Mouse (Mus musculus): ENCODE data around the gene Olfr769. TPM values are rescaled to one million over a fixed set of nuclear protein-coding genes. Genes with fewer than 3 reads are reported as not detected.
"Not testable (repeated sequence)": the region's sequence is repeated elsewhere in the genome, so short reads cannot be mapped to it uniquely, and the experiment has no call there.

Gene Olfr769
- total RNA-seq (2018; cell fraction: chromatin; rRNA removed): not detected
- total RNA-seq (2018; cell fraction: cytosol; rRNA removed): not detected
- not detected for total RNA-seq (2018; cell fraction: nucleus; rRNA removed)
- not detected in 3 replicates for polyA plus RNA-seq (2018)

DNA sequence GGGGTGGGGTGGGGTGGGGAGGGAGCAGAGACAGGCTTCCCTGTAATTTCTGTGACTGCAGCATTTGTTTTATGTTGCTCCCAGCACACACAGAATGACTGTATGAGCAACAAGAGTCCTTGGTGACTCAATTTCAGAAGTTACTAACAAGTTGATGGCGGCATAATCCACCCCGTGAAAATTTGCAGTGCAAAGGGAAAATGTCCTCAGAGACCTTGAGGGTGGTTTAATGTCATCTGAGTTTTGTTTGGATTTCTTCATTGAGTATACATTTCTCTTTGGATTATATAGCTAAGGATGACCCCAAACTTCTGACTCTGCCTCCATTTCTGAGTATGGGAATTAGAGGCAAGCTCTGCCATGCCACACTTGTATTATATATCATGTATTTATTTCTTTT, at the start of gene Olfr769:
TSS of gene Olfr769 (minus strand) at position 101 of the 400 bp plus-strand sequence.
- Histone ChIP-seq H3K79me2 (ENCODE audit: inconsistent target) (no peaks in the 10 kb centered on the region), H3K36me3 (ENCODE audit: inconsistent target) (no peaks in the 10 kb centered on the region), H3K27ac (no peak within 1 kb of the TSS), H3K4me3 (ENCODE audit: inconsistent target) (no peak within 1 kb of the TSS)
- 95% methylated on average over 2 of the region's 2 CpGs for WGBS (ENCODE audit: missing documents)

DNA sequence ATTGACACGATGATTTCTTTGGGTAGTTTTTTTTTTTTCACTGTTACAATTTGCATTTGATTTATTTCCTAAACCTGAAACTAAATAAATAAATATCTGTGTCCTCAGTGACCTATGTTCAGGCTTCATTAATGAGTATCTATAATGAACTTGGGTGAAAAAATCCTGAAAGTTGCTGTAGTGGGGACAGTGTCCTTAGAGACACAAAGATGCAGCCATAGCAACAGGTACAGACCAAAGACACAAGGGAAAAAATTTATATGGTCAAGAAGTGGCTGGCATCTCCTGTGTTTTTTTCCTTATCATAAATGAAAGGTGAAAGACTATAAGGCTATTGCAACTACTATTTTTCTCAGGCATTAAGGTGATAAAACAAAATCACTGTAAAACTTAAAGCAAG, 47.0 kb upstream of the Olfr769 start, which contains the start of gene Olfr771:
TSS of gene Olfr771 (minus strand) at position 101 of the 400 bp plus-strand sequence.
- Histone ChIP-seq H3K36me3 (ENCODE audit: inconsistent target) (no peaks in the 10 kb centered on the region), H3K4me3 (ENCODE audit: inconsistent target) (no peak within 1 kb of the TSS), H3K27ac (no peak within 1 kb of the TSS), H3K79me2 (ENCODE audit: inconsistent target) (no peaks in the 10 kb centered on the region)
- WGBS (ENCODE audit: missing documents): 92% methylated on average over 1 of the region's 1 CpGs

DNA sequence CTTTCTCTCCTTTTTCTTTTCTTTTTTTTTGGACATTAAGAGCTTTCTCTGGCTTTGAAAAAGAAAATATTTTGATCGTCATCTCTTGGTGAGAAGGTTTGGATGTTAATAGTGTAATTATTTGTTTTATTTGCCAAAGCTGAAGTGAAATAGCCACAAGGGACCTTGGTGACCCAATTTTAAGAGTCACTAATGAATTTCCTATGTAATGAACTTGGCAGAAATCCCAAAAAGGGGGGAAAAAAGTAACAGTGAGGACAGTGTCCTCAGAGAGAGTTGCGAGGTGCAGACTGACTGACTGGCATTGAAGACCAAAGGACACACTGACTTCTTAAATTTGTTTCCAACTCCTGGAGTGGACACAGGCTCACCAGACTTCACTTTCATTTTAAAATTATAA, 21.2 kb upstream of the Olfr769 start, which contains the start of gene Olfr770:
TSS of gene Olfr770 (minus strand) at position 101 of the 400 bp plus-strand sequence.
- no peaks in the 10 kb centered on the region for H3K36me3 ChIP-seq (ENCODE audit: inconsistent target)
- H3K79me2 ChIP-seq (ENCODE audit: inconsistent target): no peaks in the 10 kb centered on the region
- H3K4me3 ChIP-seq (ENCODE audit: inconsistent target): no peak within 1 kb of the TSS
- WGBS (ENCODE audit: missing documents): 94% methylated on average over 2 of the region's 2 CpGs
- no peak within 1 kb of the TSS for H3K27ac ChIP-seq

DNA sequence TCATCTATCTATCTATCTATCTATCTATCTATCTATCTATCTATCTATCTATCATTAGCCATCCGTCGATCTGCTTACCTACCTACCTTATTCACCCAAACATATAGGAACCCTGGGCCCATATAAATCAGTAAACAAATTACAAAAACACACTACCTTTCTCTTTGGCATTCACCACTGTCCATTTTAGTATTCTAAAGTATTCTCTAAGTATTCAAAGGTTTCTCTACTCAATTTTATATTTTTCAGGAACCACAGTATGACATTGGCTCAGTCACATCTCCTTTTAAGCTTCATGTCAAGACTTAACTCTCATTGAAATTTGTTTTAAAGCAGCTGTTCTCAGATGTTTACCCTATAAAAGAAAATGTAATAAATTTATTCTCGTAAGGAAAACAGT, 2.5 kb downstream of the Olfr769 start:
- Histone ChIP-seq H3K79me2 (ENCODE audit: inconsistent target) (no peaks in the 10 kb centered on the region), H3K36me3 (ENCODE audit: inconsistent target) (no peaks in the 10 kb centered on the region), H3K27ac (no peak overlapping the region), H3K4me3 (ENCODE audit: inconsistent target) (no peak overlapping the region)
- 100% methylated on average over 2 of the region's 3 CpGs for WGBS (ENCODE audit: missing documents)

DNA sequence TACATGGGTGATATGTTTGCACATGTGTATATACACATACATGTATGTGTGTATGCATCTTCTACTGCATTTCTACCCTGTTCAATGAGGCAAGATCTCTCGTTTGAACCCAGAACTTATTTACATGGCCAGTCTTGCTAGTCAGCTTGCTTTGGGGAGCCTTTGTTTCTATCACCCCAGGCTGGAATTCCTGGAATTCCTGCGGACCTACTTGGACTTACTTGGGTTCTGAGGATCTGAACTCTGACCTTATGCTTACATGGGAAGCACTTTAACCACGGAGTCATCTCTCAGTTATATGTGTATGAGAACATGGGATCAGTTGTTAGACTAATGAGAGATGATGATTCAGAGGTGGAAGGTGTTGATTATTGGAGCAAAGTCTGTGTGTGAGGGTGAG, 16.4 kb downstream of the Olfr769 start:
- WGBS (ENCODE audit: missing documents): 70% methylated on average over 3 of the region's 3 CpGs
- H3K27ac ChIP-seq: no peak overlapping the region

DNA sequence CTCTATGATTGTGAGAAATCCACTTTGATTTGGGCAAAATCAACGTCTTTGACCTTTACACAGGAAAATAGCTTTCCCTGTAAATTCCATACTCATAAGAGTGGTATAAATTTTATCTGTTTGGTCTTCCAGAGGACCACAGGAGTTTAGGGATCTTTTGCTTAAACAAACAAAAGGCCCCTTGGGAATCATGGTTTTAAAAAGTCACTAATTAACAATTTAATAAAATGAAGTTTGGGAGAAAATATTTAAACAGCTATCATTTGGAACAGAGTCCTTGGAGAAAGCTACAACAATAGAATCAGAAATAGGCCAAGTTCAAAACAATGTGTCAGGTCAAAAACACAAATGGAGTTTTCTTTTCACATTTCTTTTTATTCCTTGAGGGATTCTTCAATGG, 18.4 kb downstream of the Olfr769 start, which contains the start of gene Olfr768:
TSS of gene Olfr768 (minus strand) at position 101 of the 400 bp plus-strand sequence.
- no peak within 1 kb of the TSS for H3K4me3 ChIP-seq (ENCODE audit: inconsistent target)
- H3K36me3 ChIP-seq (ENCODE audit: inconsistent target): no peaks in the 10 kb centered on the region
- no peaks in the 10 kb centered on the region for H3K79me2 ChIP-seq (ENCODE audit: inconsistent target)
- H3K27ac ChIP-seq: no peak within 1 kb of the TSS
- 100% methylated on average over 1 of the region's 1 CpGs for WGBS (ENCODE audit: missing documents)

More for the DNA sequence above, 16.4 kb downstream of the Olfr769 start:
- H3K36me3 ChIP-seq (ENCODE audit: inconsistent target): no peaks in the 10 kb centered on the region
- no peaks in the 10 kb centered on the region for H3K79me2 ChIP-seq (ENCODE audit: inconsistent target)
- no peak overlapping the region for H3K4me3 ChIP-seq (ENCODE audit: inconsistent target)

DNA sequence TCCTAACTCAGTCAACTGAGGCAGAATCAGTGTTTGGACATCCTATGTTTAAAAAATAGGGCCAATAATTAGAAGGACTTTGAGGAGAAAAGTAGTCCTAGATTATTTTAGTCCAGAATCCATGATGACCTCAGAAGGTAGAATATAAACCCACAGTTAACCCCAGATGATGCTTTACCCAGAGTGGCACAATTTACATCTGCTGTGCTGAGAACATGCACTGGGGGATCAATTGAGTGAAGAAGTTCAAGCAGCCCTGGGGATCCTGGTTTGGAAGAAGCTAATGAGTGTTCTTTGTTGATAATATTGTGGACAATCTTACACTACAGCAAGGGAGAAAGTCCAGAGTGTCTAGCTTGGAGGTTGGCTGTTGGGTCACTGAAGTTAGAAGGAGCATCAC, 34.9 kb downstream of the Olfr769 start, which contains the start of gene Olfr767:
TSS of gene Olfr767 (minus strand) at position 101 of the 400 bp plus-strand sequence.
- not testable (repeated sequence) for H3K79me2 ChIP-seq (ENCODE audit: inconsistent target); H3K4me3 ChIP-seq (ENCODE audit: inconsistent target); H3K27ac ChIP-seq; H3K36me3 ChIP-seq (ENCODE audit: inconsistent target)

DNA sequence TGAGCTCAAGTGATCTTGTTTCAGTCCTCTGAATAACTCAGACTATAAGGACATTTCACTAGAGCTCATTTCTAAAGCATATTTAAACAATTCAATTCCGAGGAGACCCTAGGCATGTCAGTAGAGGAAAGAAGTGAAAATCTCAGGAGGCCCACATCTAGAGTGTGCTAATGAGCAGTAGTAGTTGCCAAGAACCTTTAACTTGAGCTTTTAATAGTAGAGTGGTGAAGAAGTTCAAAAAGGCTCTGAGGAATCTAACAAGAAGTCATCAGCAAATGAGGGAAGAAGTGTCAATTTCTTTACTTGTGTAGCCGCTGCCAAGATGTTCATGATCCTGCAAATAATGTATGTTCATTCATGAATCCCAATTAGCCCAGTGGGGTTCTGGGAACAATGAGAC, 48.8 kb downstream of the Olfr769 start, which contains the start of gene Olfr766-ps1:
TSS of gene Olfr766-ps1 (minus strand) at position 101 of the 400 bp plus-strand sequence.
- H3K27ac ChIP-seq: no peak within 1 kb of the TSS
- no peaks in the 10 kb centered on the region for H3K36me3 ChIP-seq (ENCODE audit: inconsistent target)
- H3K4me3 ChIP-seq (ENCODE audit: inconsistent target): no peak within 1 kb of the TSS
- WGBS (ENCODE audit: missing documents): 100% methylated on average over 2 of the region's 2 CpGs
- no peaks in the 10 kb centered on the region for H3K79me2 ChIP-seq (ENCODE audit: inconsistent target)

Other genes with a start within 250 kb of the Olfr769 start
- 0.03 TPM in 1 of 3 replicates, not detected in the others for gene Gdf11, start 226.1 kb downstream of the Olfr769 start, polyA plus RNA-seq (2018)
- gene Cd63, start 216.9 kb downstream of the Olfr769 start, polyA plus RNA-seq (2018): 1,227 to 1,611 TPM (median 1,544 TPM) in 3 replicates
- gene Rdh5, start 195.0 kb downstream of the Olfr769 start, polyA plus RNA-seq (2018): 0.53 to 1.3 TPM (median 0.92 TPM) in 3 replicates
- 77.8 to 126 TPM (median 124 TPM) in 3 replicates for gene Bloc1s1, start 193.8 kb downstream of the Olfr769 start, polyA plus RNA-seq (2018)
- not detected in 3 replicates for gene Itga7, start 184.0 kb downstream of the Olfr769 start, polyA plus RNA-seq (2018)
- gene Mettl7b, start 156.9 kb downstream of the Olfr769 start, polyA plus RNA-seq (2018): not detected in 3 replicates
- gene Olfr9, start 128.4 kb downstream of the Olfr769 start, polyA plus RNA-seq (2018): not detected in 3 replicates
- not detected in 3 replicates for gene Olfr763, start 107.1 kb downstream of the Olfr769 start, polyA plus RNA-seq (2018)
- gene Olfr764-ps1, start 78.0 kb downstream of the Olfr769 start, polyA plus RNA-seq (2018): not detected in 3 replicates
- gene Olfr765, start 67.9 kb downstream of the Olfr769 start, polyA plus RNA-seq (2018): not detected in 3 replicates
- gene Olfr766-ps1, start 48.9 kb downstream of the Olfr769 start, polyA plus RNA-seq (2018): not detected in 3 replicates
- gene Olfr767, start 35.0 kb downstream of the Olfr769 start, polyA plus RNA-seq (2018): not detected in 3 replicates
- not detected in 3 replicates for gene Olfr768, start 18.5 kb downstream of the Olfr769 start, polyA plus RNA-seq (2018)
- gene Olfr770, start 21.1 kb upstream of the Olfr769 start, polyA plus RNA-seq (2018): not detected in 3 replicates
- not detected in 3 replicates for gene Olfr771, start 46.9 kb upstream of the Olfr769 start, polyA plus RNA-seq (2018)
- gene Olfr772, start 60.1 kb upstream of the Olfr769 start, polyA plus RNA-seq (2018): not detected in 3 replicates
- not detected in 3 replicates for gene Olfr773, start 69.6 kb upstream of the Olfr769 start, polyA plus RNA-seq (2018)
- not detected in 3 replicates for gene Olfr774, start 118.3 kb upstream of the Olfr769 start, polyA plus RNA-seq (2018)
- not detected in 3 replicates for gene Olfr775, start 130.6 kb upstream of the Olfr769 start, polyA plus RNA-seq (2018)
- not detected in 3 replicates for gene Olfr776, start 141.3 kb upstream of the Olfr769 start, polyA plus RNA-seq (2018)
- gene Olfr777, start 153.6 kb upstream of the Olfr769 start, polyA plus RNA-seq (2018): not detected in 3 replicates
- not detected in 3 replicates for gene Olfr780, start 200.3 kb upstream of the Olfr769 start, polyA plus RNA-seq (2018)
- not detected in 3 replicates for gene Olfr781, start 211.0 kb upstream of the Olfr769 start, polyA plus RNA-seq (2018)
- gene Olfr782, start 231.0 kb upstream of the Olfr769 start, polyA plus RNA-seq (2018): not detected in 3 replicates

Data from macrophage (primary cell).